Mouse (Mus musculus) neural tube, embryonic 13.5 days (tissue): Measurements from ENCODE around the gene Pom121l2. TPM values are rescaled to one million over a fixed set of nuclear protein-coding genes. Genes with fewer than 3 reads are reported as not detected.

Source experiments
- ATAC-seq: fragments of 200-750 bp; cut with Nextera tagmentation; 2 replicates; pipeline ENCODE4 v1.8.0; 2017; ENCODE audit warnings: low read depth, mild to moderate bottlenecking, moderate TSS enrichment, moderate library complexity
- H3K27ac ChIP-seq: fragments of 300-500 bp; sonication (generic); replicated peaks from 2 replicates; pipeline ENCODE4 v1.5.1; 2015; ENCODE audit warnings: moderate library complexity, mild to moderate bottlenecking, inconsistent platforms
- H3K27me3 ChIP-seq: fragments of 300-500 bp; sonication (generic); 2 replicates; pipeline ENCODE4 v1.6.1; 2015; ENCODE audit warnings: mild to moderate bottlenecking, inconsistent platforms
- H3K36me3 ChIP-seq: fragments of 300-500 bp; sonication (generic); 2 replicates; pipeline ENCODE4 v1.6.1; 2015; ENCODE audit warnings: mild to moderate bottlenecking, inconsistent platforms
- H3K4me1 ChIP-seq: fragments of 300-500 bp; sonication (generic); replicated peaks from 2 replicates; pipeline ENCODE4 v1.6.1; 2015; ENCODE audit warnings: inconsistent platforms
- H3K4me2 ChIP-seq: fragments of 300-500 bp; sonication (generic); 2 replicates; pipeline ENCODE4 v1.6.1; 2015; ENCODE audit warnings: inconsistent platforms, mild to moderate bottlenecking, moderate library complexity
- H3K4me3 ChIP-seq: fragments of 300-500 bp; sonication (generic); 2 replicates; pipeline ENCODE4 v1.5.1; 2015; ENCODE audit warnings: mild to moderate bottlenecking, inconsistent platforms
- H3K9ac ChIP-seq: fragments of 300-500 bp; sonication (generic); 2 replicates; pipeline ENCODE4 v1.6.1; 2015; ENCODE audit warnings: moderate library complexity, mild to moderate bottlenecking, inconsistent platforms
- H3K9me3 ChIP-seq: fragments of 300-500 bp; sonication (generic); 2 replicates; pipeline ENCODE4 v1.6.1; 2016; ENCODE audit warnings: inconsistent platforms
- WGBS: fragments of 180-500 bp; shearing (Covaris S2); methylation state at CpG from one replicate; pipeline ENCODE4 v1.1.7; 2015; 5-methylcytosine and 5-hydroxymethylcytosine counted together
- polyA plus RNA-seq: library from polyadenylated mRNA; unstranded; fragments of >200 nt; fragmentation: Nextera tagmentation; extraction: Ambion mirVana; gene quantifications from 2 replicates; pipeline ENCODE4 v1.2.1, GENCODE M21; 2015

The Pom121l2 gene
- polyA plus RNA-seq, result not detected in 2 replicates

- Histone ChIP-seq H3K4me2 (peak within 1 kb of the TSS; percentile 99), H3K4me3 (peak within 1 kb of the TSS; percentile 56), H3K4me1 (peaks cover 12% of the 10 kb centered on the region), H3K9me3 (no peaks in the 10 kb centered on the region), H3K36me3 (no peaks in the 10 kb centered on the region), H3K27me3 (peaks cover 74% of the 10 kb centered on the region), H3K9ac (peak within 1 kb of the TSS; percentile 76), H3K27ac (no peak within 1 kb of the TSS)
- under 1% methylated on average over 58 of the region's 58 CpGs for WGBS
- ATAC-seq, result peak; percentile 68; the same call in 1 of the 2 replicates
These were observed at the start of gene Pom121l2 for GRCm38 (mm10) chr13:21980981-21981802. Gene Pom121l2 (plus strand): TSS chr13:21981194.

DNA sequence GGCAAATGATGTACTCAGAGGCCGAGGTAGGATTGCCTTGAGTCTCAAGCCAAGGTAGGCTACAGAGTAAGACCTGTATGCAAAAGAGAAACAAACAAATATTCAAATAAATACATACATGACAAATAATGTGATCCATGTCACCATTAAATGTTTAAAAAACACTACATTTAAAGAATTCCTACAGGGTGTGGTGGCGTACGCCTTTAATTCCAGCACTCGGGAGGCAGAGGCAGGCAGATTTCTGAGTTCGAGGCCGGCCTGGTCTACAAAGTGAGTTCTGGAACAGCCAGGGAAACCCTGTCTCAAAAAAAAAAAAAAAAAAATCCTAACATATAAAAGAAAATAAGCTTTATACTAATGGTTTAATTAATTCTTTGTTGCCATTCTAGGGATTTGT lies 49.3 kb upstream of the Pom121l2 start:
- ATAC-seq, result no peak
- H3K4me3 ChIP-seq, result no peak overlapping the region
- WGBS, result 53% methylated on average over 6 of the region's 6 CpGs
- no peak overlapping the region for H3K27ac ChIP-seq
- H3K27me3 ChIP-seq, result peaks cover 18% of the 10 kb centered on the region
- H3K4me1 ChIP-seq, result no peaks in the 10 kb centered on the region
- no peaks in the 10 kb centered on the region for H3K9me3 ChIP-seq
- no peak overlapping the region for H3K4me2 ChIP-seq
- H3K9ac ChIP-seq, result no peak overlapping the region
- H3K36me3 ChIP-seq, result no peaks in the 10 kb centered on the region

DNA sequence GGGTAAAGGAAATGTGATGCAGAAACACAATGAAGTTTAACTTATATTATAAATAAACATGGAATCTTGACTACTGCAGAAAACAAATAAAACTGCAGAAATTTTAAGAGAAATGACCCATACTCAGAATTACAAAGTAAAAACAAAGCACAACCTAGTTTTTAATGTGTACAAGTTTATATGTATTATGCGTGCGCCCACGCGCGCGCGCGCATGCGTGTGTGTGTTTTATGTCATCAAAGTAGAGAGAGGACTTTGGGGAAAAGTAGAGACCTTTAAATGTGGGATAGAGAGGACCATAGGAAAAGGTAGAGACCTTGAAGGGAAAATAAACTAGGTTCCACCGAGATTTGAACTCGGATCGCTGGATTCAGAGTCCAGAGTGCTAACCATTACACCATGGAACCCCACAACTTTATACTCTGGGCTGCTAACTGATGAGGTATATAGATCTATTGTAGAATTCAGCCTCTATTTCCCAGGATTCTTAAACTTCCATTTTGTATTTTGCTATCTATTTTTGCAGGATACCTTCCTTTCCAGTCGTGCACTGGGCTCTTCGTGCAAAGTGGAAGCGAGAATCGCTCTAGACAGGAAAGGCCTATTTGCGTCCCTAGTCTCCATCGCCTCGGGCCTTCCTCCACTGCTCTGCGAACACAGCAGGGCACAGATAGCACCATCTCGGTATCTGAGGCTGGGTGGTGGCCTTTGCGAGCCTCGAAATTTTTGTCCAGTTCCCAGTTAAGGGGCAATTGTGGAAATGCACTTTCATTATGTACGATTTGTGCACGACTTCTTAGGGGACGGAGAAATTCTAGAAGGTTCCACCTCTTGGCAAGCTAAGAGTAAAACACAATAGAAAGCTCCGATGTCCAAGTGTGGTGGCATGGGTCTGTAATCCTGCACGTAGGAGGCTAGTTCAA lies 47.1 kb upstream of the Pom121l2 start:
- H3K4me2 ChIP-seq, result peak overlapping the region; percentile 32; the same call in 1 of the 2 replicates
- H3K4me1 ChIP-seq, result no peaks in the 10 kb centered on the region
- H3K27ac ChIP-seq, result no peak overlapping the region
- no peak overlapping the region for H3K9ac ChIP-seq
- 6% methylated on average over 28 of the region's 28 CpGs for WGBS
- no peaks in the 10 kb centered on the region for H3K36me3 ChIP-seq
- H3K9me3 ChIP-seq, result no peaks in the 10 kb centered on the region
- peak overlapping the region; percentile 11; the same call in 1 of the 2 replicates for H3K4me3 ChIP-seq
- peaks cover 33% of the 10 kb centered on the region for H3K27me3 ChIP-seq
- no peak for ATAC-seq

GRCm38 (mm10) chr13:21934982-21935791 lies 45.8 kb upstream of the Pom121l2 start:
- WGBS, result 15% methylated on average over 17 of the region's 17 CpGs
- no peaks in the 10 kb centered on the region for H3K9me3 ChIP-seq
- no peaks in the 10 kb centered on the region for H3K4me1 ChIP-seq
- H3K9ac ChIP-seq, result no peak overlapping the region
- no peak overlapping the region for H3K27ac ChIP-seq
- no peak for ATAC-seq
- no peak overlapping the region for H3K4me3 ChIP-seq
- H3K4me2 ChIP-seq, result no peak overlapping the region
- H3K27me3 ChIP-seq, result peaks cover 27% of the 10 kb centered on the region
- H3K36me3 ChIP-seq, result no peaks in the 10 kb centered on the region

GRCm38 (mm10) chr13:21935833-21936232 lies 45.2 kb upstream of the Pom121l2 start:
- Histone ChIP-seq H3K27ac (no peak overlapping the region), H3K9ac (no peak overlapping the region), H3K9me3 (no peaks in the 10 kb centered on the region), H3K36me3 (no peaks in the 10 kb centered on the region), H3K4me2 (peak overlapping the region; percentile 25; the same call in 1 of the 2 replicates), H3K27me3 (peaks cover 23% of the 10 kb centered on the region), H3K4me3 (no peak overlapping the region), H3K4me1 (no peaks in the 10 kb centered on the region)
- WGBS, result 6% methylated on average over 7 of the region's 7 CpGs
- ATAC-seq, result no peak

DNA sequence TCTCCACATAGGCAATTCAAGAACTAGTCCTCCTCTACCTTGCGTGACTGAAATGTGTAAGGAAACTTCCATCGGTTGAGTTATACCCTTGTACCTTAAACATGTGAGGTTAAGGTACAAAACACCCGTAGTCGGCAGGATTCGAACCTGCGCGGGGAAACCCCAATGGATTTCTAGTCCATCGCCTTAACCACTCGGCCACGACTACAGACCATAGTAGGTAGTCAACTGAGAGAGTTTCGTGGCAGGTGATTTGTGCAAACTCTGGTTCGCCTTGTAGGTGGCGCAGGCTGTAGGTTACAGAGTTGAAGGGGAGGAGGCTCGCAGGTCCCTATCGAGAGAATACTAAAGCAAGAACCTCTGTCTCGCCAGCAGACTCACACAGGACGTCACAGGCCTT lies 44.0 kb upstream of the Pom121l2 start:
- Histone ChIP-seq H3K27ac (no peak overlapping the region), H3K9ac (no peak overlapping the region), H3K4me3 (0 out of 2 replicates have a peak overlapping the region, but pooled peaks have one; percentile 8), H3K27me3 (peaks cover 23% of the 10 kb centered on the region), H3K36me3 (no peaks in the 10 kb centered on the region), H3K4me2 (peak overlapping the region; percentile 31), H3K9me3 (no peaks in the 10 kb centered on the region), H3K4me1 (no peaks in the 10 kb centered on the region; the same call in 1 of the 2 replicates)
- WGBS, result 1% methylated on average over 17 of the region's 17 CpGs
- no peak for ATAC-seq

DNA sequence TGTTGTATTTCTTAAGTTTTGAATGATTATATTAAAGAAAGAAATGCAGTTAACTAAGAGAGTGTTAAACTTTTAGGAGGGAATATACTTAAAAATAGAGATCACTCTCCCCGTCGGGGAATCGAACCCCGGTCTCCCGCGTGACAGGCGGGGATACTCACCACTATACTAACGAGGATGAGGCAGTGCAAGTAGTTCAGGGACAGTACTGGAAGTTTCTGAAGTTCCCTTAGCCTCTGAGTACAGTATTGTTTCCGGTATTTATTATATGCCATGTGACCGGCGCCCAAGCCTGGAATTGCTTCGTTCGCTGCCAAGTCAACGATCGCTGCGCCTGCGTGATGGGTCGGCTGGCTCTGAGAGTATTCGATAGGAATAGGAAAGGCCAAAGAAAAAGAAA lies 40.8 kb upstream of the Pom121l2 start:
- Histone ChIP-seq H3K27ac (peak overlapping the region; percentile 34; the same call in 1 of the 2 replicates), H3K36me3 (no peaks in the 10 kb centered on the region)
- under 1% methylated on average over 19 of the region's 19 CpGs for whole genome bisulfite sequencing

DNA sequence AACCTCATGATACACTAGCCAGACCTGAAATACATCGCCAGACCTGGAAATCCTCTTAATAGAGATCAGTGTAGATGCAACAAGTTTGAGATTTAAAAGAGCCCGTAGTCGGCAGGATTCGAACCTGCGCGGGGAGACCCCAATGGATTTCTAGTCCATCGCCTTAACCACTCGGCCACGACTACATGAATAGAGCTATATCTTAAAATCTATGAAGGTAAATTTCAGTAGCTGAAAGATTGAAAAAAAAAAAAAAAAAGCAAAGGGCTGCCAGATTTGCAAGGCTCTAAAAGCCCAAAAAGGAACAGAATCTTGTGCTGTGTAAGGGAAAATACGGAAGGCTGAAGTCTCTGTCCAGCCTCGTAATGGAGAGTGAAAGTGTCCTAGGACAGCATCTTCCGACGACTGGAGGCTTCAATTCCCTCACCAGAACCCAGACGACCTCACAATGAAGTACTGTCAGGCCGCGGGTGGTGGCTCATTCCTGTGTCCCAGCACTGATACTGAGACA lies 40.1 kb upstream of the Pom121l2 start:
- Histone ChIP-seq H3K27me3 (peaks cover 18% of the 10 kb centered on the region), H3K4me1 (peaks cover 4% of the 10 kb centered on the region), H3K4me3 (peak overlapping the region; percentile 47), H3K36me3 (no peaks in the 10 kb centered on the region), H3K27ac (peak overlapping the region; percentile 46), H3K9me3 (no peaks in the 10 kb centered on the region), H3K9ac (peak overlapping the region; percentile 63), H3K4me2 (peak overlapping the region; percentile 58)
- WGBS, result under 1% methylated on average over 16 of the region's 16 CpGs
- no peak; the same call in 1 of the 2 replicates for ATAC-seq

More for the DNA sequence above, 40.8 kb upstream of the Pom121l2 start:
- Histone ChIP-seq H3K9ac (peak overlapping the region; percentile 62), H3K9me3 (no peaks in the 10 kb centered on the region), H3K4me1 (no peaks in the 10 kb centered on the region; the same call in 1 of the 2 replicates), H3K4me2 (peak overlapping the region; percentile 58), H3K27me3 (peaks cover 18% of the 10 kb centered on the region), H3K4me3 (peak overlapping the region; percentile 47)
- ATAC-seq, result peak; percentile 44

DNA sequence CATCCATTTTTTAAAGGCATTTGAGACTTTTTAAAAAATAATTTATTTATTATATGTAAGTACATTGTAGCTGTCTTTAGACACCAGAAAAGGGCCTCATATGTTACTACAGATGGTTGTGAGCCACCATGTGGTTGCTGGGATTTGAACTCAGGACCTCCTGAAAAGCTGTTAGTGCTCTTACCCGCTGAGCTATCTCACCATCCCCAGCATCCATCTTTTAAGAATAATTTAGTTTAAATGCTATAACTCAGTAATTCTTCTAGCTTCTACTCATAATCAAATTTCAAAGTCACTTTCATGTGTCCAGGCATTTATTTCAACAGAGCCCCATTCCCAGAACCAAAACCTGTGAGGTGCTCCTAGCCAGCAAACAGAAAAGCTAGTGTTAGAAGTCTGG lies 37.4 kb upstream of the Pom121l2 start:
- no peak overlapping the region for H3K27ac ChIP-seq
- H3K4me2 ChIP-seq, result no peak overlapping the region
- H3K27me3 ChIP-seq, result 0 out of 2 replicates have a peak, but pooled peaks cover 2% of the 10 kb centered on the region
- peaks cover 19% of the 10 kb centered on the region for H3K4me1 ChIP-seq
- no peak overlapping the region for H3K4me3 ChIP-seq
- ATAC-seq, result no peak
- H3K9ac ChIP-seq, result no peak overlapping the region
- 66% methylated on average over 1 of the region's 1 CpGs for WGBS
- H3K36me3 ChIP-seq, result peaks cover 2% of the 10 kb centered on the region; the same call in 1 of the 2 replicates
- H3K9me3 ChIP-seq, result no peaks in the 10 kb centered on the region

DNA sequence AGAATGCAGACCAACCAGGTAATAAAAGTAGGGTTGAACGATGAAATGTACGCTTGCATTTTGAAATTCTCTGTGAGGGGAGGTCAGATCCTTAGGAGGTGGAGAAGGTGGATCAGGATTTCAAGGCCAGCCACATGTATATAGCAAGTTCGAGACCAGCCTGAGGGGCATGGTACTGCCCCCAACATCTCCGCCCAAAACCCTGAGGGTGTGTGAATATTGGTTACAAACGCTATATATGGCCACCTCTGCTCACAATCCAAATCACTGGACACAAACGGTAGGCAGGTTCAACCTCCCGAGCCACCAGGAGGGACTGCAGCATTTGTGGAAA lies 36.4 kb upstream of the Pom121l2 start:
- peak overlapping the region; percentile 85 for H3K4me2 ChIP-seq
- peaks cover 19% of the 10 kb centered on the region for H3K4me1 ChIP-seq
- no peaks in the 10 kb centered on the region for H3K9me3 ChIP-seq
- H3K4me3 ChIP-seq, result peak overlapping the region; percentile 66
- H3K27ac ChIP-seq, result 0 out of 2 replicates have a peak overlapping the region, but pooled peaks have one; percentile 29
- peaks cover 7% of the 10 kb centered on the region for H3K36me3 ChIP-seq
- H3K27me3 ChIP-seq, result no peaks in the 10 kb centered on the region
- peak; percentile 62 for ATAC-seq
- H3K9ac ChIP-seq, result peak overlapping the region; percentile 89
- WGBS, result under 1% methylated on average over 7 of the region's 7 CpGs
